Mouse (Mus musculus) adrenal gland, adult 18-20 months (tissue): ENCODE results near the gene Tmem104. TPM values are rescaled to one million over a fixed set of nuclear protein-coding genes. Genes with fewer than 3 reads are reported as not detected.

Source experiments
- DNase-seq, 2 experiments: peaks; one replicate each; pipeline ENCODE4 v3.0.0; 2021 to 2022; ENCODE audit warnings: low spot score in 2 of 2
- long read RNA-seq, 2 experiments: library from polyadenylated mRNA; stranded (forward); transcript quantifications; one replicate each; pipeline ENCODE4 v2.0.0; 2021
- total RNA-seq, 2 experiments: library from RNA; stranded (reverse); gene quantifications; 1 replicate in 1 of 2; 2 replicates in 1 of 2; pipeline ENCODE4 v1.2.3; 2021

Tmem104 gene
- total RNA-seq, result 10 to 100 TPM; 20.3 to 20.7 TPM
- long read RNA-seq, experiment 1, full-length matches to known transcripts, result 3 of 6 reads
- long read RNA-seq, experiment 1, partial matches to known transcripts, result 0 of 6 reads
- long read RNA-seq, experiment 1, other reads (novel, unspliced or antisense), result 3 of 6 reads
- long read RNA-seq, experiment 2, partial matches to known transcripts, result 8 of 16 reads
- long read RNA-seq, experiment 2, other reads (novel, unspliced or antisense), result 7 of 16 reads

- peak; percentile 99 for DNase-seq
These were observed at the start of gene Tmem104 for GRCm38 (mm10) chr11:115187224-115187639. Gene Tmem104, plus strand, starts transcription at chr11:115187487.

GRCm38 (mm10) chr11:115138597-115139262 lies 48.6 kb upstream of the Tmem104 start:
- no peak for DNase-seq

GRCm38 (mm10) chr11:115141970-115142369 lies 45.3 kb upstream of the Tmem104 start:
- DNase-seq, result no peak

GRCm38 (mm10) chr11:115147813-115148212 lies 39.5 kb upstream of the Tmem104 start:
- no peak for DNase-seq

GRCm38 (mm10) chr11:115150741-115151254 lies 36.5 kb upstream of the Tmem104 start:
- DNase-seq, result no peak

GRCm38 (mm10) chr11:115151755-115152429 lies 35.4 kb upstream of the Tmem104 start:
- peak in 1 of 2 experiments; percentile 26 for DNase-seq

GRCm38 (mm10) chr11:115153088-115153487 lies 34.2 kb upstream of the Tmem104 start:
- no peak for DNase-seq

GRCm38 (mm10) chr11:115153699-115154292 lies 33.5 kb upstream of the Tmem104 start:
- peak; percentile 64 to 80 for DNase-seq

- DNase-seq, result no peak
These were observed 32.1 kb upstream of the Tmem104 start for GRCm38 (mm10) chr11:115155053-115155634.

GRCm38 (mm10) chr11:115157933-115158719 lies 29.2 kb upstream of the Tmem104 start:
- no peak for DNase-seq

GRCm38 (mm10) chr11:115160016-115160797 lies 27.1 kb upstream of the Tmem104 start:
- peak; percentile 88 to 89 for DNase-seq

- DNase-seq, result peak; percentile 76 to 85
These were observed 26.3 kb upstream of the Tmem104 start for GRCm38 (mm10) chr11:115160883-115161577.

- DNase-seq, result no peak
These were observed 25.6 kb upstream of the Tmem104 start for GRCm38 (mm10) chr11:115161578-115162204.

GRCm38 (mm10) chr11:115162205-115162601 lies 25.1 kb upstream of the Tmem104 start:
- no peak for DNase-seq

- DNase-seq, result peak; percentile 98
These were observed 24.3 kb upstream of the Tmem104 start, which contains the start of gene Slc9a3r1 for GRCm38 (mm10) chr11:115162832-115163480. Gene Slc9a3r1, plus strand, starts transcription at chr11:115163341.

GRCm38 (mm10) chr11:115163568-115164150 lies 23.6 kb upstream of the Tmem104 start:
- DNase-seq, result peak in 1 of 2 experiments; percentile 33

- no peak for DNase-seq
These were observed 22.8 kb upstream of the Tmem104 start for GRCm38 (mm10) chr11:115164341-115164975.
